Mouse (Mus musculus) intestine, embryonic 15.5 days (tissue): ENCODE measurements around the gene Tekt5. TPM values are rescaled to one million over a fixed set of nuclear protein-coding genes. Genes with fewer than 3 reads are reported as not detected.

Experiments used
- ATAC-seq: fragments of 200-750 bp; cut with Nextera tagmentation; 2 replicates; pipeline ENCODE4 v1.8.0; 2017; ENCODE audit warnings: moderate TSS enrichment, moderate library complexity
- H3K27ac ChIP-seq: fragments of 300-500 bp; sonication (generic); 2 replicates; pipeline ENCODE4 v1.5.1; 2015; ENCODE audit warnings: mild to moderate bottlenecking, inconsistent platforms
- H3K27me3 ChIP-seq: fragments of 300-500 bp; sonication (generic); replicated peaks from 2 replicates; pipeline ENCODE4 v1.6.1; 2015; ENCODE audit warnings: inconsistent platforms
- H3K36me3 ChIP-seq: fragments of 300-500 bp; sonication (generic); 2 replicates; pipeline ENCODE4 v1.6.1; 2015; ENCODE audit warnings: inconsistent platforms
- H3K4me1 ChIP-seq: fragments of 300-500 bp; sonication (generic); replicated peaks from 2 replicates; pipeline ENCODE4 v1.6.1; 2015; ENCODE audit warnings: inconsistent platforms
- H3K4me2 ChIP-seq: fragments of 300-500 bp; sonication (generic); replicated peaks from 2 replicates; pipeline ENCODE4 v1.6.1; 2015; ENCODE audit warnings: mild to moderate bottlenecking, inconsistent platforms
- H3K4me3 ChIP-seq: fragments of 300-500 bp; sonication (generic); replicated peaks from 2 replicates; pipeline ENCODE4 v1.5.1; 2015; ENCODE audit warnings: inconsistent platforms
- H3K9ac ChIP-seq: fragments of 300-500 bp; sonication (generic); 2 replicates; pipeline ENCODE4 v1.6.1; 2015; ENCODE audit warnings: inconsistent platforms
- H3K9me3 ChIP-seq: fragments of 300-500 bp; sonication (generic); 2 replicates; pipeline ENCODE4 v1.6.1; 2016; ENCODE audit warnings: inconsistent platforms
- WGBS: fragments of 180-500 bp; shearing (Covaris S2); methylation state at CpG from one replicate; pipeline ENCODE4 v1.1.7; 2015; 5-methylcytosine and 5-hydroxymethylcytosine counted together
- polyA plus RNA-seq: library from polyadenylated mRNA; unstranded; fragments of >200 nt; fragmentation: Nextera tagmentation; extraction: Ambion mirVana; gene quantifications from 2 replicates; pipeline ENCODE4 v1.2.1, GENCODE M21; 2015

Gene Tekt5
- polyA plus RNA-seq, 1 experiment from 2014 or later: 0.15 TPM

- H3K4me2 ChIP-seq: no peak overlapping the region; the same call in 1 of the 2 replicates
- no peaks in the 10 kb centered on the region for H3K9me3 ChIP-seq
- H3K4me1 ChIP-seq: peaks cover 11% of the 10 kb centered on the region
- no peaks in the 10 kb centered on the region for H3K27me3 ChIP-seq
- H3K36me3 ChIP-seq: no peaks in the 10 kb centered on the region
- ATAC-seq: peak; percentile 89
- H3K27ac ChIP-seq: peak overlapping the region; percentile 66
- no peak overlapping the region for H3K9ac ChIP-seq
- no peak overlapping the region for H3K4me3 ChIP-seq
- 63% methylated on average over 10 of the region's 10 CpGs for WGBS
Observed at GRCm38 (mm10) chr16:10349876-10350275, 45.4 kb downstream of the Tekt5 start.

DNA sequence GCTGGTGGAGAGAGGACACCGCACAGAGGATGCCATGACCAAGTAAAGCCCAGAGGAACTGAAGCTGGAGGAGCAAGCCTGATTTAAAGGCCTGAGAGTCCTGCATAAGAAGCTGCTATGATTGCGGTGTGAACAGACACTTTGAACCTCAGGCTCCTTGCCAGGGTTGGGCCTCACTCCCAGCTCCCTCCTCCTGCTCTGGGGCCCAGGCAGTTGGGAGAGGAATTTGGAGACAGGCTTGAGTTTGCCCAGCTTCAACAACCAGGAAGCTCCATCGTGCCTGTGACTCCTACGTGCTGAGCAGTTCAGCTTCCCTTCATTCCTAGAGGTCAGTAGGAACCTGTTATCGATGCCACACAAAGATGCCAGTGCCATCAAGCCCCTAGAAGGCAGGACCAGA, 45.9 kb downstream of the Tekt5 start:
- WGBS: 45% methylated on average over 5 of the region's 5 CpGs
- H3K27ac ChIP-seq: peak overlapping the region; percentile 66
- ATAC-seq: peak; percentile 77

GRCm38 (mm10) chr16:10347551-10347950, 47.7 kb downstream of the Tekt5 start:
- no peak for ATAC-seq
- Histone ChIP-seq H3K27me3 (no peaks in the 10 kb centered on the region), H3K4me2 (no peak overlapping the region), H3K9ac (no peak overlapping the region), H3K36me3 (no peaks in the 10 kb centered on the region), H3K27ac (no peak overlapping the region), H3K4me1 (peaks cover 11% of the 10 kb centered on the region), H3K9me3 (no peaks in the 10 kb centered on the region), H3K4me3 (no peak overlapping the region)
- 85% methylated on average over 7 of the region's 7 CpGs for WGBS

More for the DNA sequence above, 45.9 kb downstream of the Tekt5 start:
- Histone ChIP-seq H3K27me3 (no peaks in the 10 kb centered on the region), H3K9me3 (no peaks in the 10 kb centered on the region), H3K36me3 (no peaks in the 10 kb centered on the region), H3K4me2 (no peak overlapping the region; the same call in 1 of the 2 replicates), H3K4me3 (no peak overlapping the region), H3K4me1 (peaks cover 11% of the 10 kb centered on the region), H3K9ac (no peak overlapping the region)

DNA sequence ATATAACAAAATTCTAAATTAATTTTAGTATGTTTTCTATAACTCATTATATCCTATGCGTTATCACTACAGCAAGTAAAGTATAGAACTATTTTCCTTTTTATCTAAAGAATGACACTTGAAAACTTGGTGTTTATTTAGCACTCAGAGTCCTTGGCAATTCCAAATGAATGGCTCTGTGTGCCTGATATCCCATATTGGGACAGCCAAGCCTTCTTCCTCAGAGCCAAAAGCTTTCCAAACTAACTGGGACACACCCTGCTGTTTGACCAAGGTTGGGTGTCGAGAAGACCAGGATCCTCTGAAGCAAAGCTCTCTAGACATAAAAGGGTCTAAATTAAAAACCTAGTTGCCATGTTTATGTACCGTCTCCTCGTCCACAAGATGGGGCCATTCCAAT, 54.2 kb downstream of the Tekt5 start:
- Histone ChIP-seq H3K9ac (no peak overlapping the region), H3K4me2 (no peak overlapping the region), H3K27ac (no peak overlapping the region), H3K4me3 (no peak overlapping the region), H3K9me3 (no peaks in the 10 kb centered on the region), H3K36me3 (no peaks in the 10 kb centered on the region), H3K4me1 (0 out of 2 replicates have a peak, but pooled peaks cover 3% of the 10 kb centered on the region), H3K27me3 (no peaks in the 10 kb centered on the region)
- WGBS: 74% methylated on average over 4 of the region's 4 CpGs
- no peak for ATAC-seq

- Histone ChIP-seq H3K9ac (no peak overlapping the region), H3K4me3 (no peak overlapping the region), H3K27ac (no peak overlapping the region), H3K9me3 (no peaks in the 10 kb centered on the region), H3K4me1 (0 out of 2 replicates have a peak, but pooled peaks cover 3% of the 10 kb centered on the region), H3K27me3 (no peaks in the 10 kb centered on the region), H3K36me3 (no peaks in the 10 kb centered on the region), H3K4me2 (no peak overlapping the region)
- ATAC-seq: no peak
- 92% methylated on average over 10 of the region's 10 CpGs for WGBS
Observed at GRCm38 (mm10) chr16:10339930-10340329, 55.4 kb downstream of the Tekt5 start.

DNA sequence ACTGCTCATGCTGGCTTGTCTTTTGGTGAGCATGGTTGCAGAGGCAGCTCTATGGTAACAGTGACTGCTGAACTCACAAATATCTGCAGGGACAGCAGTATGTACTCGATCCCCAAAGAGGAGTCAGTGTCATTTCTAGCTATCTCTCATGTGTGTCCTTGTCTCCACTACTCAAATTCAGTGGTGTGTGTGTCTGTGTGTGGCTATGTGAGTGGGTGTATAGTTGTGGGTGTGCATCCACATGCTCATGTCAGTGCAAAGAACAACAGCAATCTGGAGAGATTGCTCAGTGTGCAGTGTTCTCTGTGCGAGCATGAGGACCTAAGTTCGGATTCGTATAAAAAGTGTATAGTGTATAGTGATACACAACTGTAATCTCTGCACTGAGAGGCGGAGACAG, 56.7 kb downstream of the Tekt5 start:
- H3K9ac ChIP-seq: no peak overlapping the region
- no peaks in the 10 kb centered on the region for H3K36me3 ChIP-seq
- 88% methylated on average over 5 of the region's 5 CpGs for WGBS
- no peaks in the 10 kb centered on the region for H3K9me3 ChIP-seq
- 0 out of 2 replicates have a peak, but pooled peaks cover 3% of the 10 kb centered on the region for H3K4me1 ChIP-seq
- no peak overlapping the region for H3K4me2 ChIP-seq
- H3K27ac ChIP-seq: no peak overlapping the region
- H3K27me3 ChIP-seq: no peaks in the 10 kb centered on the region
- no peak for ATAC-seq
- no peak overlapping the region for H3K4me3 ChIP-seq

GRCm38 (mm10) chr16:10337422-10338197, 57.7 kb downstream of the Tekt5 start:
- Histone ChIP-seq H3K9ac (no peak overlapping the region), H3K9me3 (no peaks in the 10 kb centered on the region), H3K4me1 (0 out of 2 replicates have a peak, but pooled peaks cover 3% of the 10 kb centered on the region), H3K27me3 (no peaks in the 10 kb centered on the region), H3K4me3 (no peak overlapping the region), H3K4me2 (no peak overlapping the region), H3K36me3 (no peaks in the 10 kb centered on the region), H3K27ac (no peak overlapping the region)
- 0 out of 2 replicates have a peak, but pooled peaks have one; percentile 16 for ATAC-seq
- WGBS: 63% methylated on average over 13 of the region's 13 CpGs

DNA sequence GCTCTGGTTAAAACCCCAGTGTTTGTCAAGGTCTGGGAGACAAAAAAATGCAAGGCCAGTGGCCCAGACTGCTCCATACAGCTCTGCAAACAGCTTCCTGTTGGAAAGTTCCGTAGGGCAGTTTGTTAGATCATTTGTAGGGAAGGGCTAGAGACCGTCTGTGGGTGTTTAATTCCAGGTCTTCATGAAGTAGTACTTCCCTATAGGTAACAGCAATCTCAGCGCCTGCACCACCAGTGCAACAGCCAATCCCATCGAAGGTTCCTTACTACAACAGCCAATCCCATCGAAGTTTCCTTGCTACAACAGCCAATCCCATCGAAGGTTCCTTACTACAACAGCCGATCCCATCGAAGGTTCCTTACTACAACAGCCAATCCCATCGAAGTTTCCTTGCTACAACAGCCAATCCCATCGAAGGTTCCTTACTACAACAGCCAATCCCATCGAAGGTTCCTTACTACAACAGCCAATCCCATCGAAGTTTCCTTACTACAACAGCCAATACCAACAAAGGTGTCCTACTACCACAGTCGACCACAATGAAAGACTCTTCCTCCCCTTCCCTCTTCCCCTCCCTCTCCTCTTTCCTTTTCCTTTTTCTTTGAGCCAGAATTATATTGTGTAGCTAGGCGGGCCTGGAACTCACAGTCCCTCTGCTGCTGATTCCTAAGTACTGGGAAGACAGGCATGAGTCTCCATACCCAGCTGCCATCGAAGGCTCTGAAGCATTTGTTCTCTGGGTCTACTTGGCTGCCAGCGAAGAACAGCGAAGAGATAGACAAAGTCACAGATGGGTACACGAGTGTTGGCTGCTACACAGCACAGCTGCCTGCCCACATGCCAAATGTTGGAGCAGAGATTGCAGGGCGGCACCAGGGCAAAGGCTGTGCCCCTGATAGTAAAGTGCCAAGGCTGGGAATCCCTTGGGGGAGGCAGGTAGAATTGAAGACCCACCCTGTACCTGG, 58.6 kb downstream of the Tekt5 start:
- Histone ChIP-seq H3K9me3 (no peaks in the 10 kb centered on the region), H3K4me1 (0 out of 2 replicates have a peak, but pooled peaks cover 3% of the 10 kb centered on the region), H3K27ac (no peak overlapping the region), H3K4me3 (no peak overlapping the region), H3K36me3 (no peaks in the 10 kb centered on the region), H3K9ac (no peak overlapping the region), H3K4me2 (no peak overlapping the region), H3K27me3 (no peaks in the 10 kb centered on the region)
- 92% methylated on average over 19 of the region's 19 CpGs for WGBS
- no peak for ATAC-seq

GRCm38 (mm10) chr16:10335953-10336352, 59.3 kb downstream of the Tekt5 start:
- Histone ChIP-seq H3K4me3 (no peak overlapping the region), H3K36me3 (no peaks in the 10 kb centered on the region), H3K4me1 (0 out of 2 replicates have a peak, but pooled peaks cover 3% of the 10 kb centered on the region), H3K9ac (no peak overlapping the region), H3K4me2 (no peak overlapping the region), H3K27ac (no peak overlapping the region), H3K9me3 (no peaks in the 10 kb centered on the region), H3K27me3 (no peaks in the 10 kb centered on the region)
- 0 out of 2 replicates have a peak, but pooled peaks have one; percentile 10 for ATAC-seq
- 69% methylated on average over 2 of the region's 2 CpGs for WGBS

- no peaks in the 10 kb centered on the region for H3K36me3 ChIP-seq
- H3K27ac ChIP-seq: no peak overlapping the region
- ATAC-seq: no peak
- H3K4me3 ChIP-seq: no peak overlapping the region
- H3K9ac ChIP-seq: no peak overlapping the region
- no peaks in the 10 kb centered on the region for H3K4me1 ChIP-seq
- no peak overlapping the region for H3K4me2 ChIP-seq
- H3K9me3 ChIP-seq: no peaks in the 10 kb centered on the region
- 21% methylated on average over 7 of the region's 7 CpGs for WGBS
- no peaks in the 10 kb centered on the region for H3K27me3 ChIP-seq
Observed at GRCm38 (mm10) chr16:10332732-10333131, 62.6 kb downstream of the Tekt5 start.

GRCm38 (mm10) chr16:10330586-10331495, 64.4 kb downstream of the Tekt5 start:
- Histone ChIP-seq H3K36me3 (no peaks in the 10 kb centered on the region), H3K4me1 (no peaks in the 10 kb centered on the region), H3K27ac (no peak overlapping the region), H3K27me3 (no peaks in the 10 kb centered on the region), H3K9ac (no peak overlapping the region), H3K4me3 (no peak overlapping the region), H3K4me2 (no peak overlapping the region), H3K9me3 (no peaks in the 10 kb centered on the region)
- ATAC-seq: peak; percentile 20; the same call in 1 of the 2 replicates
- 77% methylated on average over 12 of the region's 12 CpGs for WGBS
